Mouse (Mus musculus) stomach, postnatal 0 days (tissue): ENCODE results near the gene Golga3. TPM values are rescaled to one million over a fixed set of nuclear protein-coding genes. Genes with fewer than 3 reads are reported as not detected.

Experiments used
- ATAC-seq: fragments of 200-750 bp; cut with Nextera tagmentation; 2 replicates; pipeline ENCODE4 v1.8.0; 2017; ENCODE audit not compliant: low FRiP score, low TSS enrichment
- DNase-seq: peaks from one replicate; pipeline ENCODE4 v3.0.0-alpha.2; 2016; ENCODE audit warnings: low spot score
- H3K27ac ChIP-seq: fragments of 300-500 bp; sonication (generic); replicated peaks from 2 replicates; pipeline ENCODE4 v1.5.1; 2014; ENCODE audit warnings: mild to moderate bottlenecking, control low read depth
- H3K27me3 ChIP-seq: fragments of 300-500 bp; sonication (generic); 2 replicates; pipeline ENCODE4 v1.6.1; 2014; ENCODE audit warnings: low read length; ENCODE audit not compliant: control insufficient read depth, insufficient read depth
- H3K36me3 ChIP-seq: fragments of 300-500 bp; sonication (generic); 2 replicates; pipeline ENCODE4 v1.6.1; 2014; ENCODE audit warnings: low read length, mixed read lengths; ENCODE audit not compliant: control insufficient read depth, insufficient read depth
- H3K4me1 ChIP-seq: fragments of 300-500 bp; sonication (generic); replicated peaks from 2 replicates; pipeline ENCODE4 v1.6.1; 2014; ENCODE audit warnings: antibody characterized with exemption; ENCODE audit not compliant: control insufficient read depth, insufficient read depth
- H3K4me2 ChIP-seq: fragments of 300-500 bp; sonication (generic); replicated peaks from 2 replicates; pipeline ENCODE4 v1.6.1; 2014; ENCODE audit warnings: low read depth, mild to moderate bottlenecking, control low read depth, moderate library complexity
- H3K4me3 ChIP-seq: fragments of 300-500 bp; sonication (generic); 2 replicates; pipeline ENCODE4 v1.5.1; 2014; ENCODE audit warnings: low read depth, low read length, control low read depth
- H3K9ac ChIP-seq: fragments of 300-500 bp; sonication (generic); 2 replicates; pipeline ENCODE4 v1.6.1; 2014; ENCODE audit warnings: mild to moderate bottlenecking, low read length, control low read depth, mixed read lengths
- H3K9me3 ChIP-seq: fragments of 300-500 bp; sonication (generic); 2 replicates; pipeline ENCODE4 v1.6.1; 2016; ENCODE audit warnings: low read length; ENCODE audit not compliant: control insufficient read depth
- CTCF ChIP-seq: IDR thresholded peaks from 2 replicates; pipeline ENCODE4 v1.5.1; 2016; ENCODE audit warnings: antibody characterized with exemption, low read depth, mild to moderate bottlenecking, moderate library complexity
- EP300 ChIP-seq: optimal IDR thresholded peaks from 2 replicates; pipeline ENCODE3; 2016; ENCODE audit warnings: antibody characterized with exemption
- WGBS: fragments of 180-500 bp; shearing (Covaris S2); extraction: QIAGEN DNeasy Blood & Tissue Kit; methylation state at CpG from one replicate; pipeline ENCODE4 v1.1.7; 2014; 5-methylcytosine and 5-hydroxymethylcytosine counted together
- polyA plus RNA-seq: library from polyadenylated mRNA; unstranded; fragments of >200 nt; fragmentation: Nextera tagmentation; extraction: Ambion mirVana; gene quantifications from 2 replicates; pipeline ENCODE4 v1.2.1, GENCODE M21; 2015

Golga3 gene
- polyA plus RNA-seq, 1 experiment from 2014 or later: 8.3 TPM

DNA sequence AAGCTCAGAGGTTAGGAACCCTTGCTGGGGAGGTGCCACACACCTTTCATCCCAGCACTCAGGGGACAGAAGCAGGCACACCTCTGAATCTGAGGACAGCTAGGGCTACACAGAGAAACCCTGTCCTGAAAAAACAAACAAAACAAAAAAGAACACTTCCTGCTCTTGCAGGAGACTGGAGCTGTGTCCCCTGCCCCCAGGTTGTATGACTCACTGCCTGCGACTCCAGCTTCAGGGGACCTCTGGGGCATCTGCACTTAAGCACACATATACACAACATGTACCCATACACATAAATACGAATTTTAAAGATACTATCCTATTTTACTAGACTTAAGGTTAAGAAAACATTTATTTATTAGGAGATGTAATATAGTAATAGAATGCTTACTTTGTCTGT is 67.6 kb downstream of the Golga3 start:
- Histone ChIP-seq H3K9ac (no peak overlapping the region), H3K36me3 (peaks cover 28% of the 10 kb centered on the region), H3K27ac (no peak overlapping the region), H3K27me3 (no peaks in the 10 kb centered on the region), H3K4me1 (no peaks in the 10 kb centered on the region), H3K4me3 (no peak overlapping the region), H3K4me2 (no peak overlapping the region), H3K9me3 (no peaks in the 10 kb centered on the region)
- TF ChIP-seq CTCF (no peak), EP300 (no peak)
- DNase-seq: no peak
- ATAC-seq: no peak
- 77% methylated on average over 2 of the region's 2 CpGs for WGBS

DNA sequence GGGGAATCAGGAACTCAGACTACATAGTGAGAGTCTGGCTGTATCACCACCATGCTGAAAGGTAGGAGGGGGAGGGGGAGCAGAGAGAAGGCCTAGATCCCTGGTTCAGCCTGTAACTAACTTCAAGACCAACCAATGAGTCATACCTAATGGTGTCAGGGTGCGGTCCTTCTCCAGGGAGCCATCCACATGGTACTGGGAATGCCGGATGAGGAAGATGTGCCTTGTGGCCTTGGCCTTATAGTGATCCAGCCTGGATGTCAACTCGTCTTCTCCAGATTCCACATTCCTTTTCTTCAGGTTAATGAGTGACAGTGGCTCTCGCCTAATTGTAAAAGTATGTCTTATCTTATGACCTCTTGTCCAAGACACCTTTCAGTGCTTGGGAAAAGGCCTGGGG is 90.4 kb downstream of the Golga3 start:
- WGBS: 77% methylated on average over 4 of the region's 4 CpGs
- no peak overlapping the region for H3K4me3 ChIP-seq
- no peak overlapping the region for H3K27ac ChIP-seq
- no peak overlapping the region for H3K9ac ChIP-seq
- peaks cover 16% of the 10 kb centered on the region for H3K36me3 ChIP-seq
- no peak overlapping the region for H3K4me2 ChIP-seq
- H3K27me3 ChIP-seq: no peaks in the 10 kb centered on the region
- H3K4me1 ChIP-seq: peaks cover 3% of the 10 kb centered on the region; the same call in 1 of the 2 replicates
- DNase-seq (no peak), ATAC-seq (no peak)
- TF ChIP-seq EP300 (no peak), CTCF (no peak)
- H3K9me3 ChIP-seq: no peaks in the 10 kb centered on the region

- ATAC-seq: peak; percentile 95
- WGBS: under 1% methylated on average over 51 of the region's 66 CpGs
- Histone ChIP-seq H3K4me1 (peaks cover 3% of the 10 kb centered on the region; the same call in 1 of the 2 replicates), H3K4me2 (peak within 1 kb of the TSS; percentile 89), H3K9ac (peak within 1 kb of the TSS; percentile 89), H3K4me3 (peak within 1 kb of the TSS; percentile 83), H3K27ac (peak within 1 kb of the TSS; percentile 78), H3K9me3 (no peaks in the 10 kb centered on the region), H3K27me3 (no peaks in the 10 kb centered on the region), H3K36me3 (peaks cover 16% of the 10 kb centered on the region)
- peak; percentile 96 for DNase-seq
- peak; percentile 87 for TF ChIP-seq CTCF
- TF ChIP-seq EP300: no peak
These were observed 92.9 kb downstream of the Golga3 start, which contains the start of gene Pgam5 for GRCm38 (mm10) chr5:110269141-110270101. Pgam5 (minus strand) TSS chr5:110269913.

GRCm38 (mm10) chr5:110270242-110270641 is 93.7 kb downstream of the Golga3 start:
- Histone ChIP-seq H3K4me3 (no peak overlapping the region), H3K9ac (no peak overlapping the region), H3K4me2 (no peak overlapping the region), H3K4me1 (peaks cover 3% of the 10 kb centered on the region; the same call in 1 of the 2 replicates), H3K9me3 (no peaks in the 10 kb centered on the region), H3K36me3 (peaks cover 7% of the 10 kb centered on the region), H3K27ac (no peak overlapping the region), H3K27me3 (no peaks in the 10 kb centered on the region)
- no peak for TF ChIP-seq EP300
- no peak for TF ChIP-seq CTCF
- 91% methylated on average over 6 of the region's 6 CpGs for WGBS
- ATAC-seq (no peak), DNase-seq (no peak)

DNA sequence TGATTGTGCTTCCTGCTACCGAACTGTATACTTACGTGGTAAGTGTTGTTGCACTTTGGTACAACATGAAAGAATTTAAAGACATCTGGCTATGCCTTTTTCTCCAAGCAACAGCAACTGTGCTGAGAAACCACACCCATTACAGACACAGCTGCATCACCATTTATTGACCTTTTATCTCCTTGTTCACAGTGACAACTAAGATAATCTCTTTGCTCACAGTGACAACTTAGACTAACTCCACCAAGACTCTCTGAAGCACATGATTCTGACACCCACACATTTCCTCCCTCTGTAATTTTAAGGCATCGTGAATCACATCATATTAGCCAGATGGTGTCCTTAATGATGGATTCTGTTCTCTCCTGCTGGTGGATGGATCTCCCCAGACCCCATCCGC is 97.6 kb downstream of the Golga3 start:
- no peak for ATAC-seq
- H3K4me1 ChIP-seq: no peaks in the 10 kb centered on the region

GRCm38 (mm10) chr5:110274846-110275245 is 98.3 kb downstream of the Golga3 start:
- 67% methylated on average over 2 of the region's 2 CpGs for WGBS
- no peak overlapping the region for H3K27ac ChIP-seq
- H3K4me1 ChIP-seq: no peaks in the 10 kb centered on the region
- no peak overlapping the region; the same call in 1 of the 2 replicates for H3K9ac ChIP-seq
- TF ChIP-seq CTCF (no peak), EP300 (no peak)
- no peaks in the 10 kb centered on the region for H3K36me3 ChIP-seq
- no peak overlapping the region for H3K4me3 ChIP-seq
- DNase-seq (no peak), ATAC-seq (no peak)
- no peaks in the 10 kb centered on the region for H3K27me3 ChIP-seq
- no peaks in the 10 kb centered on the region for H3K9me3 ChIP-seq
- H3K4me2 ChIP-seq: no peak overlapping the region

More for the DNA sequence above, 97.6 kb downstream of the Golga3 start:
- Histone ChIP-seq H3K27me3 (no peaks in the 10 kb centered on the region), H3K27ac (no peak overlapping the region), H3K9me3 (no peaks in the 10 kb centered on the region), H3K4me2 (no peak overlapping the region), H3K36me3 (no peaks in the 10 kb centered on the region), H3K4me3 (no peak overlapping the region), H3K9ac (no peak overlapping the region)
- no peak for DNase-seq
- WGBS: 81% methylated on average over 4 of the region's 4 CpGs
- TF ChIP-seq CTCF (no peak), EP300 (no peak)

Other genes with a start within 250 kb of the Golga3 start
- 20.1 and 20.3 TPM in 2 replicates for gene Zfp932, start 180.2 kb upstream of the Golga3 start, polyA plus RNA-seq
- 1.6 and 1.7 TPM in 2 replicates for gene Gm17655, start 104.2 kb upstream of the Golga3 start, polyA plus RNA-seq
- 0.41 and 0.45 TPM in 2 replicates for gene Gm35315, start 82.3 kb upstream of the Golga3 start, polyA plus RNA-seq
- gene Plcxd1, start 76.7 kb upstream of the Golga3 start, polyA plus RNA-seq: 12.5 and 12.8 TPM in 2 replicates
- gene Gtpbp6, start 68.5 kb upstream of the Golga3 start, polyA plus RNA-seq: 17.0 and 20.2 TPM in 2 replicates
- gene Zfp605, start 66.6 kb upstream of the Golga3 start, polyA plus RNA-seq: 1.6 and 2.0 TPM in 2 replicates
- 24.2 and 25.2 TPM in 2 replicates for gene Chfr, start 40.9 kb upstream of the Golga3 start, polyA plus RNA-seq
- 11.2 and 11.7 TPM in 2 replicates for gene Ankle2, start 54.3 kb downstream of the Golga3 start, polyA plus RNA-seq
- 31.4 and 31.8 TPM in 2 replicates for gene Pgam5, start 93.2 kb downstream of the Golga3 start, polyA plus RNA-seq
- 3.8 and 6.1 TPM in 2 replicates for gene Pxmp2, start 109.5 kb downstream of the Golga3 start, polyA plus RNA-seq
- gene Pole, start 109.6 kb downstream of the Golga3 start, polyA plus RNA-seq: 4.1 and 4.7 TPM in 2 replicates
- 0.36 and 0.42 TPM in 2 replicates for gene P2rx2, start 166.5 kb downstream of the Golga3 start, polyA plus RNA-seq
- gene Lrcol1, start 168.0 kb downstream of the Golga3 start, polyA plus RNA-seq: not detected in 2 replicates